Mouse (Mus musculus): Measurements from ENCODE around the gene Ccl3. TPM values are rescaled to one million over a fixed set of nuclear protein-coding genes. Genes with fewer than 3 reads are reported as not detected.

Ccl3 gene
- polyA plus RNA-seq (2017; shearing (Covaris generic)), result 0.78 TPM

DNA sequence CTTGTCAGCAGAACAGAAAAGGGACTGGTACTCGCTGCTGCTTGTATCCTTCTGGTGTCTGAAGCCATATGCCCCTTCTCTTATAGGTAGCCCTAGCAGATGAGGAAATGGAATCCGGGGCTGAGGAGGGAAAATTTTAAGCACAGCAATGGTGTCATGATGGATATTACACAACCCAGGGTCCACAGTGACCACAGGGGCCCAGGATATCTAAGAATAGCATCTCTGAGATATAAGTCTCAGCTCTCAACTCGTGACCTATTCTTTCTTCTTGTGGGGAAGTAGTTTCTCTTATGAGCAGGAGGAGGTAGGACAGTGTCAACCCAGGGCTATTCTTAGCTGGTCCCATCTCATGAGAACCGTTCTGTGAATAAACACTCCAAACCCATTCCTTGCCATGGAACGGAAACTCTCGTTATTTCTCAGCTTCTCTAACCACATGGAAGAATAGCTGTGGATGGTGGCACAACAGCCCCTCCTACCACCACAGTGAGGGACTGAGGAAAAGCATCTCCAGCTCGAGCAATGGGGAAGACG, at the start of gene Ccl3:
Gene Ccl3 (minus strand): TSS at position 51 of the 537 bp plus-strand sequence.

DNA sequence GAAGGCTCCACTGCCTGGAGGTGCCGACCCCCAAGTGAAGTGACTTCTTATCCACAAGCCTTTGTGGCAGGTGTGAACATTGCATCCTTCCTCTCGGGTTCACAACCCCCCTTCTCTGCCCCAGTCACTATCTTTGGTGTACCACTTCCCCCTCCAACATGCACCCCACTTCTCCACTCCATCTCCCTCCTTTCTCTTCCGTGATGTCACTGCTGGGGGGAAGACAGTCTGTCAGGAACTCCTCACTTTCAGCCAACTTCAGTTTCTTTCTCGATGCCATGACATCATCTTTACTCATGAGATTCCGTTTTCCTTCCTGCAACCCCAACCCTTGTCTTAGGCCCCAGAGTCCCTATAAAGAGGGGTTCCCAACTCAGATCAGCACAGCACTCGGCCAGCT, 13.0 kb upstream of the Ccl3 start, which contains the start of gene Ccl4:
Gene Ccl4 (plus strand): TSS at position 381 of the 400 bp plus-strand sequence.

DNA sequence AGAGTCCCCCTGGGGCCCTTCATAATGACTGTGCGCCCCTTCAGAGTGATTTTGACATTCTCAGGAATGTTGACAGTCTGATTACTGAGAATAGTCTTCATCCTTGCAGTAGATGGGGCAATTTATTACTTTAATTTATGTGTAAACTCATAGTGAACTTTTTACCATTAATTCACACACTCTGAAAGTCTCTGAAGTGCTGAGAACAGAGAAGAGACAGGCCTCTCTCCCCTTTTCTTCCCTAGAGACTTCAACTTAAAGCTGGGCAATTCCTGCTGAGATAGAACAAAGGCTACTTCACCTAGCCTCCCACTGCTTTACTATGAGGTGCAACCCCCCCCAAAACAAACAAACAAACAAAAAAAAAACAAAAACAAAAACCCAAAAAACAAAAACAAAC, 3.6 kb downstream of the Ccl3 start, which contains the start of gene Rpl9-ps1:
Gene Rpl9-ps1 (minus strand): TSS at position 101 of the 400 bp plus-strand sequence.

Other genes starting within 250 kb of the Ccl3 start
- gene Rasl10b, start 240.2 kb downstream of the Ccl3 start, polyA plus RNA-seq (2017; shearing (Covaris generic)), result not detected
- gene Gas2l2, start 219.9 kb downstream of the Ccl3 start, polyA plus RNA-seq (2017; shearing (Covaris generic)), result not detected
- gene 1700020L24Rik, start 211.7 kb downstream of the Ccl3 start, polyA plus RNA-seq (2017; shearing (Covaris generic)), result 2.7 TPM
- not detected for gene Mmp28, start 186.3 kb downstream of the Ccl3 start, polyA plus RNA-seq (2017; shearing (Covaris generic))
- gene Taf15, start 176.3 kb downstream of the Ccl3 start, polyA plus RNA-seq (2017; shearing (Covaris generic)), result 18.0 TPM
- gene Heatr9, start 127.2 kb downstream of the Ccl3 start, polyA plus RNA-seq (2017; shearing (Covaris generic)), result 0.30 TPM
- 149 TPM for gene Ccl5, start 118.8 kb downstream of the Ccl3 start, polyA plus RNA-seq (2017; shearing (Covaris generic))
- gene Ccl9, start 70.7 kb downstream of the Ccl3 start, polyA plus RNA-seq (2017; shearing (Covaris generic)), result not detected
- gene Ccl6, start 56.3 kb downstream of the Ccl3 start, polyA plus RNA-seq (2017; shearing (Covaris generic)), result 0.62 TPM
- gene Rpl9-ps1, start 3.7 kb downstream of the Ccl3 start, polyA plus RNA-seq (2017; shearing (Covaris generic)), result not detected
- 7.7 TPM for gene Ccl4, start 13.2 kb upstream of the Ccl3 start, polyA plus RNA-seq (2017; shearing (Covaris generic))
- gene Wfdc17, start 54.6 kb upstream of the Ccl3 start, polyA plus RNA-seq (2017; shearing (Covaris generic)), result 1.4 TPM
- gene Wfdc18, start 59.7 kb upstream of the Ccl3 start, polyA plus RNA-seq (2017; shearing (Covaris generic)), result not detected
- gene Wfdc21, start 97.6 kb upstream of the Ccl3 start, polyA plus RNA-seq (2017; shearing (Covaris generic)), result not detected
- 45.3 TPM for gene Heatr6, start 104.3 kb upstream of the Ccl3 start, polyA plus RNA-seq (2017; shearing (Covaris generic))
- gene Hnf1b, start 200.7 kb upstream of the Ccl3 start, polyA plus RNA-seq (2017; shearing (Covaris generic)), result not detected